Mouse (Mus musculus): ENCODE data around the gene Sertm1.

DNA sequence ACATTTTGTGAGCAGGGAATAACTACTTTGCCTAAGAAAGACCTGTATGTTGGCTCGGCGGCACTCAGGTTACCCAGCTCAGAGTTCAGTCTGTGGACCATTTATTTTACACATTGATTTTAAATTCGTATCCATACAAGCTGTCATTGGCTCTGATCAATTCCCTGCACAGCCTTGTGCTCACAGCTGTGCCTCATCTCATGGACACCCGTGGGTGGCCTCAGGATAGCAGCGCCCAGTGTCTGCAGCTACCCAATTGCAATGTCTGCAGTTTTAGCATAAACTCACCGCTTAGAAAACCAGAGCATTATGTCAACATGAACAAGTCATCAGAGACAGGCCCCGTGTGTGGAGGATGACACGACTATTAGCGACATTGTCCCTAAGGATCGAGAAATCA, 17.7 kb downstream of the Sertm1 start:
- TF ChIP-seq CTCF (IDR thresholded peaks at IDR 0.05; ENCODE audit: low read depth, low read length) (no peak), TAL1 (conservative IDR thresholded peaks at IDR 0.05; ENCODE audit: low read depth, low read length) (no peak)
